Mouse (Mus musculus) cerebellum, adult 18-20 months (tissue): Measurements from ENCODE around the gene Zkscan4.
"Not testable (repeated sequence)": the region's sequence is repeated elsewhere in the genome, so short reads cannot be mapped to it uniquely, and the experiment has no call there.

Experiments
- DNase-seq, 2 experiments: peaks; one replicate each; pipeline ENCODE4 v3.0.0; 2021

Zkscan4 gene

DNA sequence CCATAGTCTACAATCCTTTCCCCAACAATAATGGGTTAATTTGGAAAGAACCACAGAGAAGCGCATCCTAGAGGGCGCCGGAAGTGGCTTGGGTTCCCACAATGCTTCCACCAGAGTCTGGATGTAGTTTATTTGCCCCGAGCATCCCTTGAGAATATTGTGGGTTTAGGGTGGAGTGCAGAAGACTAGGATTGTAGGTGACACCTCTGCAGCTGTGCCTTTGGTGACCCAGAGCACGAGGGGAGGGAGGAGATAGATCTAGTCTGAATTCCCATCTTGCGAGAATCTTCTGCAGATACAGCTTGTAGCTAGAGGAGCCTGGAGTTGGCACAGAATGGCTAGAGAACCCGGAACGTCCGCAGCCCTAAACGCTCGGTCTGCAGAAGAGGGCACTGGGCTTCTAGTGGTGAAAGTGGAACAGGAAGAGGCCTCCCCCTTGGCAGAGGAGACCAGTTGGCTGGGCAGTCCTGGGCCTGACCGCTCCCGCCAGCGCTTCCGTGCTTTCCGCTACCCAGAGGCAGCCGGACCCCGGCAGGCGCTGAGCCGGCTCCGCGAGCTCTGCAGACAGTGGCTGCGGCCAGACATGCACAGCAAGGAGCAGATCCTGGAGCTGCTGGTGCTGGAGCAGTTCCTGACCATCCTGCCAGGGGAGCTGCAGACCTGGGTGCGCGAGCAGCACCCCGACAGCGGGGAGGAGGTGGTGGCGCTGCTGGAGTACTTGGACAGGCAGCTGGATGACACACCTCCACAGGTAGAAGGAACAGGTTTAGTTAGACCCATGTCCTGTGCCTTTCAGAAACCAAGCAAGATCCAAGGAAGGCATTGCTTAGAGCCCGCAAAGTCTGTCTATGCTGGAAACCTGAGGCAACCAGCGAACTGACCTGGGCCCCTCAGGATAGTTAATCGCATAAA lies at the start of gene Zkscan4, which contains the start of gene Gm10065:
TSS of gene Zkscan4 (plus strand) at position 149 of the 912 bp plus-strand sequence.
TSS of gene Gm10065 (minus strand) at position 683 of the 912 bp plus-strand sequence.
- DNase-seq: peak; percentile 78 to 81

GRCm38 (mm10) chr13:21435476-21435875 lies 43.2 kb upstream of the Zkscan4 start:
- no peak for DNase-seq

DNA sequence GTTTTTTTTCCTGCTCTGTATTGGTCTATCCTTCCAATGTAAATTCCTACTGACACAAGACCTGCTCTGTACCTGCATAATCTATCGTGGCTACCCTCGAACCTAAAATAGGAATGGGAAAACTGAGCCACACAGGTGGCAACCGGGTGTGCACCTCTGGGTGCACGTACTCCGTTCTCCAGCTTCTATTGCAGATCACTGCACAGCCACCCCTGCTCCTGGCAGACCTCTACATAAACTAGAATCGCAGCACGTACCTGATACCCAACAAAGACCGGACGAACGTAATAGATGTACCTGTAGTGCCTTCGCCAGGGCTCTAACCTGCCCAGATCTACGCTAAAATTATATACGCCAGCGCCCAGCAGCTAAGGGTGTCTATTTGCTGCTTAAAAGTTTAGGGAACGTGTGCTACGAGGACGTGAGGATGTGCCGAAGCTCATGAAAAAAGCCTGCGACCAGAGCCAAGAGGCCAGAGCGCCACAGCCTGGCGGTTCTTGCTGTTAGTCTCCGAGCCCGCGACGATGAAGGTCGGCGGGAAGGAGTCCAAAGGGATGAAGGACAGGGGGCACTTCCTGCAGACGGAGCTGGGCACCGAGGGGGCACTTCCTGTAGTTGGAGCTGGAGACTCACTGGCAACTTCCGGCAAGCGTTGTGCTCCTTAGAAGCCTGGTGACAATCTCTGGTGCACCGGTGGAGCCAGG lies 38.1 kb upstream of the Zkscan4 start, which contains the start of gene Pgbd1:
TSS of gene Pgbd1 (minus strand) at position 556 of the 704 bp plus-strand sequence.
- DNase-seq: peak; percentile 80 to 84

GRCm38 (mm10) chr13:21441207-21441572 lies 37.5 kb upstream of the Zkscan4 start:
- no peak for DNase-seq

DNA sequence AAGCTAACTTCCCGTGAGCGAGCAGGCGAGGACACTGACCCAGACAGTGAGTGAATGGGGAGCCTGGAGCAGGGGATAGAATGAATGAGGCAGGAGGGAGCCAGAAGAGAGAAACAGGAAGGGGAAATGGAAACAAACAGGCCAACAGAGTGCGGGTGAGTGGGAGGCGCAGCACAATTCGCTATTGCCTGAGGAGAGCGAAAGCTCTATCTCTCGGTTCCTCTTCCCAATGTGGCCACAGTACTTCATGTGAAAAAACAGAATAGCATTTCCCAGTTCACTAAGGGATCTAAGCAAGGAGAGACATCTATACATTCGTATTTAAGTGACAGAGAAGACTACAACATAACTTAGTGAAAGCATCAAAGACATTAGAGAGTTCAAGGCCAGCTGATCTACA lies 31.9 kb upstream of the Zkscan4 start:
- no peak for DNase-seq

DNA sequence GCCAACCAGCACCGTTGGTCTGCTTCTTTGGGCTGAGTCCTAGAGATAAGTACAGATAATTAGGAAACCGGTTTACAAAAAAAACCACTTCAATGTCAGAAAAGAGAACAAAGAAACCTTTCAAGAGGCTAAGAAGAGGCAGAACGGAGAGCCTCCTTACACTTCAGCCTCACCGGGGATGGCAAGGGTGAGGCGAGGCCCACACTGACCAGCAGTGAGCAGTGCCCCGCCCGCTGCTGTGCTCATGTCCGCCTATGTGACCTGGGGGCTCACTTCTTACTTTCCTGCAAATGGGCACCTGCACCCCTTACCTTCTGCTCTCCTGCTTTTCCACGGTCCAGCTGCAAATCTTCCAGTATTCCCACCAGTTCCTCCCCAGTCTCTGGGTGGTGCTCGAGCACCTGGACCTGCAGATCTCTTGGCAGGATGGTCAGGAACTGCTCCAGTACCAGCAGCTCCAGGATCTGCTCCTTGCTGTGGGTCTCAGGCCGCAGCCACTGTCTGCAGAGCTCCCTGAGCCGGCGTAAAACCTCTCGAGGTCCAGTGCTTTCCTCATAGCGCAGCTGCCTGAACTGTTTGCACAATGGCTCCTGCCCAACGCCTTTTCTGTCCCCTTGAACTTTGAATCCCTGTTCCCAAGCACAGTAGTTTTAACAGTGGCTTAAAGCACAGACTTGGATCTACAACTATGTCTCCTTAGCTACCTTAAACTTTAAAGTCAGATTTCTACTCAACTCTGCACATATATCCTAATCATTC lies 30.7 kb upstream of the Zkscan4 start:
- no peak for DNase-seq

DNA sequence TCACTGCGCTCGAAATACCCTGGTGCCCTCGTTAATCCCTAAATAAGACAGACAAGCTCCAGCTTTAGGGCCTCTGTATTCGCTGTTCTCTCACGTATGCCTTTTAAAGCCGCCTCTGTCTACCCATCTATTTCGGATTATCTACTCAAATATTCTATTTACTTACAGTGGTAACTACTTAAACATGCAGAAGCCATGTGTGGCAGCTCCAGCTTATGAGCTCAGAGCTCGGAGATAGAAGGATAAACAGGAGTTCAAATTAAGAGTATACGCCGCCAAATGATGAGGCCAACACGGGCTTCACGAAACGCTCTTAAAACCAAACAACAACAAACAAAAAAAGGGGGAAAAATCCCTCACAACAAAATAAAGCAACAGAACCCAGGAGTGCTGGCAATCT lies 25.7 kb upstream of the Zkscan4 start:
- DNase-seq: no peak

GRCm38 (mm10) chr13:21453449-21453848 lies 25.3 kb upstream of the Zkscan4 start, which contains the start of gene Zscan26:
Zscan26 (minus strand) TSS chr13:21453730.
- DNase-seq: peak; percentile 83 to 88

GRCm38 (mm10) chr13:21454133-21454532 lies 24.6 kb upstream of the Zkscan4 start:
- DNase-seq: no peak

- DNase-seq: no peak
Observed at GRCm38 (mm10) chr13:21456347-21456746, 22.4 kb upstream of the Zkscan4 start.

DNA sequence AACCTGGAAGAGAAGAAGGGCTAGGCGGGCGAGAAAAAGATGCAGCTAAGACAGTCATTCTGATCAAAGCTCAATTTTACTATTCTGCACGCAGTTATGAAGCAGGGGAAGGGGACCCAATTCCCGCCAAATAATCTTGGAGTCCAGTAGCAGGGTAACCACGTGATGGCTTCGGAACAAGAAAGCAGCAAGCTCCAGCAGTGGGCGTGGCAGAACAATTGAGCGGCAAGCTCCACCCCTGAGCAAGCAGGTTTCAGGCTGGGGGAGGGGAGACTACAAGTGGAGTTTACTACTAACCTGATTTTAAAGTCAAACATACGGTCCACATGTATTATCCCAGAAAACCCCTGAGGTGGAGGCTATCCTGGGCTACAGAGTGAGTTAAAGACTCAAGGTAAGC lies 16.2 kb upstream of the Zkscan4 start:
- not testable (repeated sequence) for DNase-seq

- DNase-seq: no peak
Observed at GRCm38 (mm10) chr13:21467336-21467735, 11.4 kb upstream of the Zkscan4 start.

DNA sequence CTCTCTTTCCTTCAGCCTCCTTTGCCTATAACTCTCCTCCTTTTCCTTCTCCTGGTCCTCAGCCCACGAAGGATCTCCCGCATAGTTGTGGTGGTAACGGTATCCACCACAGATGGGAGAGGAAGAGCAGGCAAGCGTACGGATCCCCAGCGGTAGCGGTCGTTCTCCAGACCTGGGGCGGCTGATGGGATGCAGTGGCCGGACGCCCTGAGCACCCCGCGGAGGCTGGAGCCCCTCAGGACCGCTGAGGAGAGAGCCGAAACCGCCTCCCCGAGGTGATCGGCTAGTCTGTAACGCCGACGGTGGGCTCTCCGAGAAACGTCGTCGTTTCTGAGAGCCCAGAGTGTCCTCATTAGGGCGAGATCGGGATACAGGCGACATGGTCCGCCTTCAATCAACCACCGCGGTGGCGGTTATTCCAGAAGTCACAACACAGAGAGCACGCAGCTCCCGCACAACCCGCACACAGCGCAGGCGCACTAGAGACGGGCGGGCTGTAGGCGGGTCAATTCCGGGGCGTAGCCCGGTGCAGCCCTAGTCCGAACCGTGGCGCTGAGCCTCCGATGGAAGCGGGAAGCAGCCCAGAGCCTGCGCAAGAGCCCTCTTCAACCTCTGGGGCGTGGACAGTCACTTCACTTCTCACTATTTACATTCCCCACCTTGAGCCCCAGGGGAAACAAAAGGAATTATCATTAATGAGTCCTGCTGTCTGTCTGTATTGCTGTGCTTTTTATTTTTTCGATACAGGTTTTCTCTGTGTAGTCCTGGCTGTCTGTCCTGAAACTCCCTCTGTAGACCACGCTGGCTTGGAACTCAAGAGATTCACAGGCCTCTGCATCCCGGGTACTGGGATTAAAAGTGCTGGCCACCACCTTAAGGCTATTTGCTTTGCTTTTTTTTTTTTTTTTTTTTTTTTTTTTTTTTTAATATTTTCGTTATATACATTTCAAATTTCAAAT lies 10.4 kb upstream of the Zkscan4 start, which contains the start of gene Nkapl:
TSS of gene Nkapl (minus strand) at position 449 of the 959 bp plus-strand sequence.
- DNase-seq: peak; percentile 88 to 90

- DNase-seq: no peak
Observed at GRCm38 (mm10) chr13:21469097-21469496, 9.6 kb upstream of the Zkscan4 start.

GRCm38 (mm10) chr13:21472427-21472826 lies 6.3 kb upstream of the Zkscan4 start:
- no peak for DNase-seq

DNA sequence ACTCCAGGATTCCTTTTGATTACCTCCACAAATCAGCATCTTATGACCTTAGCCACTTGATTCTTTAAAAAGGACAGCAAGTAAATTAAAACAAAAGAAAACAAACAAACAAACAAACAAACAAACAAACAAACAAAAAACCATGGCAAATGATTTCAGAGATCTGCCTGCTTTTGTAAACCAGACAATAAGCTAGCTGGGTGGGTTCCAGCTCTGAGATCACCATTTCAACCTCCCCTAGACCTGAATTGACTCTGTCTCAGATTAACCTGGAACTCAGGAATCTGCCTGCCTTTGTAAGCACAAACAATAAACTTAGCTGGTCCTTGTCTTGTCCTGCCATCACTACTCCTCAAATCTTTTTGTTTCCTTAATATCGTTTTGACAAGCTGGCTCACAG lies 8.2 kb downstream of the Zkscan4 start:
- DNase-seq: no peak

GRCm38 (mm10) chr13:21492847-21493246 lies 14.1 kb downstream of the Zkscan4 start:
- no peak for DNase-seq

DNA sequence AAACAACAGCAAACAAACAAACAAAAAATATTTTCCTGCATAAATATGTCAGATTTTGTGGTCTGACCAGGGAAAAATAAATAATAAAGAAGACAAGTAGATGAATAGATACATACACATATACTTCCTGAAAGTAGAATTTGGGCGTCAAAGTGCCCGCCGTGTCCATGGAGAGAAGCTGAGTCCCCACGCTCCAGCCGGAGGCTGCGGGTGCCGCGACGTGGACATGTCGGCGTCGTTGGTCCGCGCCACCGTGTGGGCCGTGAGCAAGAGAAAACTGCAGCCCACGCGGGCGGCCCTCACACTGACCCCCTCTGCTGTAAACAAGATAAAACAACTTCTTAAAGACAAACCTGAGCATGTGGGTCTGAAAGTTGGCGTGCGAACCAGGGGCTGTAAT lies 16.4 kb downstream of the Zkscan4 start, which contains the start of gene AK157302:
TSS of gene AK157302 (plus strand) at position 144 of the 400 bp plus-strand sequence.
- peak; percentile 19 to 25 for DNase-seq

DNA sequence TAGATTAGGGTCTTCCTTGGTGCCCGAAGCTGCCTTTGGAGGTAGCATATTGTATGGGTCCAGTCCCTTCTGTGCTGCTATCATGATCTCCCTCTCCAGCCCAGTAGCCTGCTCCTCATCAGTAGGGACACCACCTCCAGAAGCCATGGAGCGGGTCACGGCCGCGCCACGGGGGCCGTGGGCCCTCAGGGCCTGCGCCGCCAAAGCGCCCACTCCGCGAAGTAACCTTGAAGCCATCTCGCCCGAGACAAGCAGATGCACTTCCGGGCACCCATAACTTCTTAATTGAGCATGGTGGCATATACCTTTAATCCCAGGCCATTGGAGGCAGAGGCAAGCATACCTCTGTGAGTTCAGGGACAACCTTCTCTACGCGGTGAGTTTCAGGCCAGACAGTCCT lies 22.5 kb downstream of the Zkscan4 start, which contains the start of gene Gm11273:
TSS of gene Gm11273 (minus strand) at position 237 of the 400 bp plus-strand sequence.
- not testable (repeated sequence) for DNase-seq

DNA sequence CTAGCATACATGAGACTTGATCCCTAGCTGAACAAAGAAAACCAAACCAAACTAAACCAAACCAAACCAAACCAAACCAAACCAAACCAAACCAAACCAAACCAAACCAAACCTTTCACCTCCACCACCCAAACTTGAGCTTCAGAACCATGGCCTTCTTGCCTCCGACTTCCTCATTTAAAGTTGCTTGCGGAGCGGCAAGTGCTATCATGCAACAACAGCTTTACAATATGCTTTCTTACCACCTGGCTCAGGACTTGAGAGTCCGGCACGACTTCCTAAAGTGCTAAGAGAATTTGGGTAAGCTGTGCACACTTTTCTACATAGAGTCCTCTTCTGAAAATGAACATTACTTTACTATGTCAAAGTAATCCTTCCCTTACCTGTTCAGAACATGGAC lies 23.6 kb downstream of the Zkscan4 start:
- DNase-seq: no peak

DNA sequence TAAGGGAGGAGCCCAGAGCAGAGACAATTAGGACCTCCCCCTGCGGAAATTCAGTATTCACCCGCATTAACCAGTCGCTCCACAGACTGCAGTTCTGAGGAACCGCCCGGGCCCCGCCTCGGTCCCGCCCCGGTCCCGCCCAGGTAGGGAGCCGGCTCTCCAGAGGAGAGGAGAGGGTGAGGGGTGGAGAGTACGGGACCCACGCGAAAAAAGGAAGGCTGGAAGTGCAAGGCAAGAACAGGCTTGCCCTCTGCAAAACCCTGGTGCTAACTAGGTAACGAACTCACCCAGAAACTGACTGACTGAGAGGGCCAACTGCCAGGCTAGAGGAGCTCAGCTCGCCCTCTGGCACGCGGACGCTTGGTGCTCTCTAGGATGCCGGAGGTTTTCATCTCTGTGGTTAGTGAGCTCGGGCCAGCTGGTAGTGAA lies 27.5 kb downstream of the Zkscan4 start:
- peak; percentile 81 to 82 for DNase-seq
